Mouse (Mus musculus): ENCODE measurements around the gene Tet3. TPM values are rescaled to one million over a fixed set of nuclear protein-coding genes. Genes with fewer than 3 reads are reported as not detected.

Gene Tet3
- polyA plus RNA-seq, 1 experiment = 36.2 TPM

DNA sequence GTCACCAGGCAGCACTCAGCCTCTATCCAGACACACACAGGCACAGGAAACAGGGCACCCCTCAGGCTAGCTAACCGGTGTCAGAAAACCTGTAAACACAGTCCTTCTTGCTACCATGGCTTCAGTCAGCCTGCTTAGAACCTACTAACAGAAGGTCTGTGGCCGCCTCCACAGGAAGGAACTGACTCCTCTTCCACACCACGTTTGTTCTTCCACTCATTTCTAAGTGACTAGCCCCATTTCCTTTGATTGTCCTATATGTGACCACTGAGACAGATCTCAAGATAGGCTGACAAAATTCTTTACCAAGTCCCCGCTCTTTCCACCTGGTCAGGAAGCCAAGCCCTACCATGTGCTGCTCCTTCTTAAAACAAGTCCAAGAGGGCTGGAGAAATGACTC lies 10.0 kb downstream of the Tet3 start:
- TF ChIP-seq POLR2A (IDR thresholded peaks at IDR 0.05; ENCODE audit: borderline replicate concordance, extremely low read depth, insufficient read depth, insufficient read length, poor library complexity, severe bottlenecking) = no peak
- TF ChIP-seq CTCF (IDR thresholded peaks at IDR 0.05; ENCODE audit: borderline replicate concordance, extremely low read depth, insufficient read depth, insufficient read length) = no peak
- DNase-seq (ENCODE audit: low read depth) = no peak

DNA sequence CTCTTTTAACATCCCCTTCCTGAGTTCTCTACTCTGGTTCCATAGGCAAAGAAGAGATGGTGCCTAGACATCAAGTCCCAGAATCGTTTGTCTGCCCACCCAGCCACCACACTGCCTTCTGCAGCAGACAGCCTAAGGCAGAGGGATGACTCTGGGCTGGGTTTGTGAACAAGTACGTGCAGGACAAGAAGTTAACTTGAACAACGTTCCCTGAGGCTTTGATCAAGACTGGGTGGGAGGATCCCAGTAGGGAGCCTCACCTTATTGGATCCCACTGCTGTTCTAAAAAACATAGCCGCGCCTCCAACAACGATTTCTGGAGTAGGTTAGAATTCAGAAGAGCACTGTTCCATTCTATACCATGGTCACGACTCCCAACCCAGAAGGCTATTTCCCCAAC lies 11.9 kb downstream of the Tet3 start:
- DNase-seq (ENCODE audit: low read depth) = no peak
- TF ChIP-seq POLR2A (IDR thresholded peaks at IDR 0.05; ENCODE audit: borderline replicate concordance, extremely low read depth, insufficient read depth, insufficient read length, poor library complexity, severe bottlenecking) = no peak
- no peak for TF ChIP-seq CTCF (IDR thresholded peaks at IDR 0.05; ENCODE audit: borderline replicate concordance, extremely low read depth, insufficient read depth, insufficient read length)

DNA sequence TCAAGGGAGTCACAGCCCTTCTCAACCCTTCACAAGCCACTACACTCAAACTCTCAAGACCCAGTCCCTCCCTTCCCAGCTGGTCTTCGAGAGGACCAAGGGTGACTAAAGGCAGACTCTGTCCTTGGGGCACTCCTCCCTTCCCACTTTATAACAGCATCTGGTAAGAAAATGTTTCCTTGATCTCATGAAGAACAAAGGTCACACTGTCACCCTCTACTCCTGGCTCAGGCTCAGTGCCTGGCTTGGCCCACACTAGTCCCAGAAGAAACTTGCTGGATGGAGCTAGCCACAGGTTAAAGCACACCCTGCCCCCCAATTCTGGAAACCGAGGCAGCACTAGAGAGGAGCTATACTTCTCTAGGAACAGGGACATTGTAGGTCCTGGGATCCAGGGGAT lies 13.1 kb downstream of the Tet3 start:
- DNase-seq (ENCODE audit: low read depth) = no peak
- TF ChIP-seq CTCF (IDR thresholded peaks at IDR 0.05; ENCODE audit: borderline replicate concordance, extremely low read depth, insufficient read depth, insufficient read length) (no peak), POLR2A (IDR thresholded peaks at IDR 0.05; ENCODE audit: borderline replicate concordance, extremely low read depth, insufficient read depth, insufficient read length, poor library complexity, severe bottlenecking) (no peak)

DNA sequence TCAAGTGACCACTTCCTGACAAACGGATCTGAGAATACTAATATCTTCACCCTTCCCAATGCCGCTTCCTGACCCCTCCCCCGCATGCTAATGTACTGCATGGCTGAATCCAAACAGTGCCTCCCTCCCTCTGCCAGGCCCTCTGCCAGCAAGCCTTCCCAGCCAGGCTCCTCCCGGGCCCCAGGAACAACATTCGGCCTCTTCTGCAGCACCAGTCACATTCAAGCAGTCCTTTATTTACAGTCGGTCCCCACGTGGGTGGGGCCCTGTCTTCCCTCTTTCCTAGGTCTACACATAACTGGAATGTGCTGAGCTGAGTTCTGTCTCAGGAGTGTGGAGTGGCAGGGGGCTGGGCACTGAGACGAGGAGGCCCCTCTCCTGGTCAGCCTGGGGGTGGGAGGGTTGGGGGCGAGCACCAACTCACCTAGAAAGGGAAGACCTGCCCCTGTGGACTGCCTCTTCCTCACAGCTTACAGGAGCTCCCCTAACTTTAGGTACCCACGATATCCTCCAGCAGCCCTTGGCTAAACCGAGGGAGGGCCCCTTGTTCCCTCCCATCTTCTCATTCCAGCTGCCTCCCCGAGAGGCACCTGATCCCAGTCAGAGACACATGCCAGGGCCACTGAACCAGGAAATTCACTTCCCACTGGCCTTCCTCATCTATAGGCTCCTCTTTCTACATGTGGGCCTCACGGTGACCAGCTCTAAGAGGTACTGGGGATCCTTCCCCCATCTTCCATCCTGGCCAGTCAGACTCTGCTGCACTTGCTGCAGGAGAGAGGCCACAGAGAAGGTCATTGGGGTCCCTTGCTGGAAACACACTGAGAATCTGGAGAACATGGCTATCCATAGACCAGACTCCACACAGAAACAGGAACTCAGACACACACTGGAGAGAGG lies 15.2 kb downstream of the Tet3 start:
- peak; percentile 94 for DNase-seq (ENCODE audit: low read depth)

DNA sequence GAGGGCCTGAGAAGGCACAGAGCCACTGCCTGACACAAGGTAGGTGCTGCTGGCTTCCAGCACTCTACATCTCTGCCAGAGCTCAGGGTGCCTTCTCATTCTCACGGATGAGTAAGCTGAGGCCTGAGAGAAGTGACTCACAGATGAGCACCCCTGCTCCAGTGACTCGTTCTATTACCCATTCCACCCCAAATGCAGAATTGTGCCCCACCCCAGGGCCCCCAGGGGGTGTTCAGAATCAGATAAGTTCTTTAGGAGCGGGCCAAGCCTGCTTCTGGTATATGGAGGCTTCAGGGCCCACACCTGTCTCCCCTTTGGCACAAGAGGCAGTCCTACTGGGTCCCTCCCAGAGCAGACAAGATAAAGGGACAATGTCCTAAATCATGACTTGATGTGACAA lies 16.2 kb downstream of the Tet3 start:
- no peak for DNase-seq (ENCODE audit: low read depth)

More for the DNA sequence above, 15.2 kb downstream of the Tet3 start:
- TF ChIP-seq CTCF (IDR thresholded peaks at IDR 0.05; ENCODE audit: borderline replicate concordance, extremely low read depth, insufficient read depth, insufficient read length) (no peak), POLR2A (IDR thresholded peaks at IDR 0.05; ENCODE audit: borderline replicate concordance, extremely low read depth, insufficient read depth, insufficient read length, poor library complexity, severe bottlenecking) (no peak)

DNA sequence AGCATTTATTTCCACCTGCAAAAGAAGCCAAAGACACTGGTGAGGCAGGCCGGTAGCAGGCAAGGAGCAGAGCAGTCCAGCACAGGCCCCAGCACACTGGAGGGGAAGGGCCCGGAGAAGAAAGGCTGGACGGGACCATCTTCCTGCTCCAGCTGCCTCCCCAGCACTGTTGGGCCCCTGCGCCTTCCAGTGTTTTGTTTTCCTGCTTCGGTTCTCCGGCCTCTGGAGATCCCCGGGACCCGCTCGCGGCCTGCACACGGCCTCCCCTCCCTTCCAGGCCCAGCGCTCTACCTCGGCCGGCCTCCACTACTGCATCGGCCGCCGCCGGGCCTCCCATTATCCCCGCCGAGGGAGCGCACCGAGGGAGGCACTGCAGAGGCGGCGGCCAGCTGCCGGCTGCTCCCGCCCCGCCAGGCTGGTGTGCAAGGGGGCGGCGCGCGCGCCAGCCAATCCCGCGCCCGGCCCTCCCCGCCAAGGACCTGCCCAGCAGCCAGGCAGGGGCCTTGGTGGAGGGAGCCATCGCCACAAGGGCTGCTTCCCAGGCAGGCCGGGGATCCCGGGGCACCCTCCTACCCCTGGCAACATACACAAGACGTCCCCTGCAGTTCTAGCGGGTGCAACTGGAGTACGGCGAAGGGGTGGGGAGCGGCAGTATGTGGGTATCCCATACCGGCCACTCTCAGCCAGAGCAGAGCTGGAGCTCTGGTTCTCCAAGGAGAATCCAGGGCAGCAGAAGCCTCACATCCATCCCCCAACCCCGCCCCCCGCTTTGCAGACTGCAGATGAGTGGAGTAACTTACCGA lies 17.4 kb downstream of the Tet3 start:
- TF ChIP-seq POLR2A (IDR thresholded peaks at IDR 0.05; ENCODE audit: borderline replicate concordance, extremely low read depth, insufficient read depth, insufficient read length, poor library complexity, severe bottlenecking) = peak; percentile 89
- TF ChIP-seq CTCF (IDR thresholded peaks at IDR 0.05; ENCODE audit: borderline replicate concordance, extremely low read depth, insufficient read depth, insufficient read length) = no peak
- peak; percentile 96 for DNase-seq (ENCODE audit: low read depth)

More for the DNA sequence above, 16.2 kb downstream of the Tet3 start:
- no peak for TF ChIP-seq CTCF (IDR thresholded peaks at IDR 0.05; ENCODE audit: borderline replicate concordance, extremely low read depth, insufficient read depth, insufficient read length)
- no peak for TF ChIP-seq POLR2A (IDR thresholded peaks at IDR 0.05; ENCODE audit: borderline replicate concordance, extremely low read depth, insufficient read depth, insufficient read length, poor library complexity, severe bottlenecking)

DNA sequence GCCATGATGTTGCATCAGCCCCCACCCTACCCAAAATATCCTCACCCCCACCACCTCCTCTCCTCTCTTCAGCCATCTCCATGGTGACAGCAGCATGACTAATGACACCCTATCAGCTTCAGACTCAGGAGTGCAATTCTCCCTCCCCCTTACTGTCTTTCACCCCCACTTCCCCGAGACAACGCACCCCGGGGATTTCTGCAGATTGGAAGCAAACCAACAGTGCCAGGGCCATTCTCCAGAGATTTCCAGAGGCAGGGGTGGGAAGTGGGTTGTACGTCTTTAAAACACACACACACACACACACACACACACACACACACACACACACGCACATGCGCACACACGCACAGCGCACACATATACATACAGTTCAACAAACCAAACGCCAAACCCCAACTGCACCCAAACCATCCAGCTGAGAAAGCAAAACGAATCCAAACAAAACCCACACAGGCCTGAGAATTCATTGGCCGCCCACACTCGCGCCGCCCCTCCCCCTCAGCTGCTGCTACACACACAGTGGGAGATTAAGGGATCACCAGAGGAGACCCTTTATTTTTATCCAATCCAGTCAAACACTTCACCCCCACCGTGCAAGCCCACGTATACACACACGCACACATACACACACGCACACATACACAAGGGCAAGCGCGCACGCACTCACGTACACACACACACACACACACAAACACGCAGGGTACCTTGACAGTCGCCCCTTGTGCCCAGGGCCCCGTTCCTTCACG lies 18.2 kb downstream of the Tet3 start:
- DNase-seq (ENCODE audit: low read depth) = peak; percentile 93
- TF ChIP-seq POLR2A (IDR thresholded peaks at IDR 0.05; ENCODE audit: borderline replicate concordance, extremely low read depth, insufficient read depth, insufficient read length, poor library complexity, severe bottlenecking) = no peak
- TF ChIP-seq CTCF (IDR thresholded peaks at IDR 0.05; ENCODE audit: borderline replicate concordance, extremely low read depth, insufficient read depth, insufficient read length) = no peak

DNA sequence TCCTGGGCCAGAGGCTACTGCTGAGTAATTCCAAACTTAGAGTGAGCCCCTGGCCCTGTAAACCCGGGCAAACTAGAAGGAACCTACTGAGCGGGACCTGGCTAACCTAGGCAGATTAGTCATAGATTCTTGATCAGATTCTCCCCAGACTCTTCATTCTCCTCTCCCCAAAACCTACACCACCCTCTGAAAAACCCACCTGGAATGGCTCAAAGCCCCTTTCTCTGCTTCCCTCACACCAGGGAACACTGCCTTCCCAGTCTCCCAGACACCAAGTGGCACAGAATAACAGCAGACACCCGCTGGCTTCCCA lies 18.7 kb downstream of the Tet3 start:
- no peak for DNase-seq (ENCODE audit: low read depth)
- no peak for TF ChIP-seq POLR2A (IDR thresholded peaks at IDR 0.05; ENCODE audit: borderline replicate concordance, extremely low read depth, insufficient read depth, insufficient read length, poor library complexity, severe bottlenecking)
- TF ChIP-seq CTCF (IDR thresholded peaks at IDR 0.05; ENCODE audit: borderline replicate concordance, extremely low read depth, insufficient read depth, insufficient read length) = no peak

DNA sequence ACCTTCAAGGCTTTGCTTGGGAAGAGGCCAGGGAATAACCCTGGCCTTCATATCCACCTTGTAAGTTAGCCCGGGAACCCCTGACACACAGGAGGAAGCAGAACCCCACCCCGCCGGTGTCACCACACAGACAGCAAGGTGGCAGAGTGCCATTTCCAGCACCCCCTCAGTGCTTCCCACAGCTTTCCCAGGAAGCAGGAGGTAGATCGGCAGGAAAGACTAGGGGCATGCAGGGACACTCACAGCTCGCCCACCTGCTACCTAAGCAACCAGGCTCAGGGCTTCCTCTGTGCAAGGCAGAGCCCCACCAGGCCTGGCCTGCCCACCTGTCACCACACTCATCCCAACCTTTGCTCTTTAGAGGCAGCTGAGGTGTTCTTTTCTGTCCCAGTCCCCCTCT lies 19.1 kb downstream of the Tet3 start:
- DNase-seq (ENCODE audit: low read depth) = no peak
- TF ChIP-seq CTCF (IDR thresholded peaks at IDR 0.05; ENCODE audit: borderline replicate concordance, extremely low read depth, insufficient read depth, insufficient read length) (no peak), POLR2A (IDR thresholded peaks at IDR 0.05; ENCODE audit: borderline replicate concordance, extremely low read depth, insufficient read depth, insufficient read length, poor library complexity, severe bottlenecking) (no peak)

DNA sequence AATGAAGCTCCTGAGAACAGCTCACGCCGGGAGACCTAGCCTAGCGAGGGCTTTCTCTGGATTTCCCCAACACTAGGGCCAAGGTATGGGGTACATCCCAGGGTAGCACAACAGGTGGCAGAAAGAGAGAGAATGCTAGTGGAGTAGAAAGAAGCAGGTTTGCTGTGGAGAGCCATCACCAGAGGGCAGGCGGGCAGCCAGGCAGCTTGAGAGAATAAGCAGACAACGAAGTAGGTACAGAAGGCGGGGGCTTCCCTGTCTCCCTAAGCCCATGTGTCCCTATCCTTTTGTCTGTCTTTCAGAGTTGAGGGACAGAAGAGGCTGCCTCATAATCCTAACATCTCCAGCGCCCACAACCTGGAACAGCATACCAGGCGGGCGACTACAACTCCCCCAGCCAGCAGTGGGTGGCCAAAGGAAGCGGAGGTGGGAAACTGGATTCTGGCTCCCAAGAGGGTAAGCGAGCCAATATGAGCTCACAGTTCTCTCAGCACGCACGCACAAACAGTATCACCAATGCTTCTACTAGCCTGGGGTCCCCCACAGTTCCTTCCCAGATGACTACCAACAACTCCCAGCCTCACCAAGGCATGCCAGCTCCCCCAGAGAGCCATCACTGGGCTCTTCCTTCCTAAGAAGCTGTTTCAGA lies 19.6 kb downstream of the Tet3 start:
- no peak for DNase-seq (ENCODE audit: low read depth)
- TF ChIP-seq CTCF (IDR thresholded peaks at IDR 0.05; ENCODE audit: borderline replicate concordance, extremely low read depth, insufficient read depth, insufficient read length) (no peak), POLR2A (IDR thresholded peaks at IDR 0.05; ENCODE audit: borderline replicate concordance, extremely low read depth, insufficient read depth, insufficient read length, poor library complexity, severe bottlenecking) (no peak)
